8 mouse cellular contexts compared by ENCODE assay signal in genomic region chr10:91546140-91546539, GRCm38 (mm10).
DNase-seq lines count a peak whose midpoint lies in the region; ATAC-seq and TF ChIP-seq lines count a peak whose summit lies in the region.

No protein-coding gene starts in this region.

- H3K27me3 ChIP-seq in embryonic facial prominence, embryonic 14.5 days (replicated peaks; ENCODE audit: control insufficient read depth, insufficient read depth, low read length) = no peaks in the 10 kb centered on the region
- H3K27me3 ChIP-seq in hindbrain, postnatal 0 days (ENCODE audit: insufficient read depth, low read length) = no peaks in the 10 kb centered on the region

- peak; percentile 68 for ATAC-seq in embryonic facial prominence, embryonic 14.5 days (ENCODE audit: low read depth)
- ATAC-seq in hindbrain, postnatal 0 days = peak; percentile 85

- H3K4me2 ChIP-seq in embryonic facial prominence, embryonic 14.5 days (ENCODE audit: low read depth, low read length) = no peak overlapping the region
- H3K4me2 ChIP-seq in hindbrain, postnatal 0 days (ENCODE audit: low read depth, low read length) = 0 out of 2 replicates have a peak overlapping the region, but pooled peaks have one; percentile 28

- peak; percentile 93 for TF ChIP-seq CTCF in hindbrain, postnatal 0 days (IDR thresholded peaks at IDR 0.05; ENCODE audit: low read depth)

- H3K36me3 ChIP-seq in embryonic facial prominence, embryonic 14.5 days (ENCODE audit: control insufficient read depth, insufficient read depth, low read length) = no peaks in the 10 kb centered on the region
- H3K36me3 ChIP-seq in hindbrain, postnatal 0 days (ENCODE audit: insufficient read depth, low read length) = no peaks in the 10 kb centered on the region

- no peak overlapping the region for H3K9ac ChIP-seq in embryonic facial prominence, embryonic 14.5 days (ENCODE audit: low read depth, low read length)
- no peak overlapping the region for H3K9ac ChIP-seq in hindbrain, postnatal 0 days (replicated peaks; ENCODE audit: low read length)

- 50% methylated on average over 9 of the region's 9 CpGs for WGBS in embryonic facial prominence, embryonic 14.5 days
- WGBS in hindbrain, postnatal 0 days = 11% methylated on average over 9 of the region's 9 CpGs

- no peaks in the 10 kb centered on the region for H3K4me1 ChIP-seq in embryonic facial prominence, embryonic 14.5 days (ENCODE audit: control insufficient read depth, insufficient read depth, low read length)
- H3K4me1 ChIP-seq in hindbrain, postnatal 0 days (ENCODE audit: insufficient read depth, low read length) = no peaks in the 10 kb centered on the region

- no peaks in the 10 kb centered on the region for H3K9me3 ChIP-seq in embryonic facial prominence, embryonic 14.5 days (ENCODE audit: control insufficient read depth, low read length)
- no peaks in the 10 kb centered on the region for H3K9me3 ChIP-seq in hindbrain, postnatal 0 days (ENCODE audit: low read length)

- DNase-seq in heart, adult 8-10 months (ENCODE audit: low spot score) = peak; percentile 3
- DNase-seq in heart, adult 9 months (ENCODE audit: low spot score in 2 of 2) = no peak
- DNase-seq in adrenal gland, postnatal 14 days = peak; percentile 47
- peak; percentile 72 for DNase-seq in embryonic facial prominence, embryonic 14.5 days (ENCODE audit: low spot score)
- DNase-seq in hindbrain, postnatal 0 days (ENCODE audit: low spot score) = peak; percentile 91
- DNase-seq in left cerebral cortex, postnatal 25 days (ENCODE audit: low spot score in 2 of 2) = peak; percentile 58 to 70
- peak; percentile 75 for DNase-seq in retina, embryonic 14.5 days (ENCODE audit: low spot score)
- no peak for DNase-seq in testis, postnatal 14 days (ENCODE audit: low spot score)

- intact Hi-C loops in left cerebral cortex, postnatal 25 days (cut with DNase I) = loop anchor here (5.0 to 10.0 kb wide), 3 partner anchors 759 to 1466 kb away; no protein-coding TSS in a partner anchor

- H3K4me3 ChIP-seq in embryonic facial prominence, embryonic 14.5 days (ENCODE audit: low read depth, low read length) = no peak overlapping the region
- no peak overlapping the region for H3K4me3 ChIP-seq in hindbrain, postnatal 0 days (ENCODE audit: low read length)

- H3K27ac ChIP-seq in embryonic facial prominence, embryonic 14.5 days (replicated peaks; ENCODE audit: low read depth, low read length) = no peak overlapping the region
- no peak overlapping the region for H3K27ac ChIP-seq in hindbrain, postnatal 0 days

Comparison
In these comparisons a context has a peak if more than half of its experiments do, and no peak if none do; other contexts are left out.
1. DNase-seq: peak in heart, adult 8-10 months (single experiment), adrenal gland, postnatal 14 days (single experiment), embryonic facial prominence, embryonic 14.5 days (single experiment), hindbrain, postnatal 0 days (single experiment), left cerebral cortex, postnatal 25 days (2 of 2) and retina, embryonic 14.5 days (single experiment); none in heart, adult 9 months (0 of 2) and testis, postnatal 14 days (single experiment).